Mouse (Mus musculus) myocyte (in vitro differentiated cells): Measurements from ENCODE around the gene Pkp3.

Source experiments
- E2F4 ChIP-seq: IDR thresholded peaks from one replicate; pipeline ENCODE4 v1.6.1; 2011; ENCODE audit warnings: mild to moderate bottlenecking, control low read depth, moderate library complexity; ENCODE audit not compliant: insufficient read depth
- MAX ChIP-seq: IDR thresholded peaks from one replicate; pipeline ENCODE4 v1.6.1; 2011; ENCODE audit warnings: low read depth, mild to moderate bottlenecking, control low read depth
- MYOD1 ChIP-seq, 3 experiments: IDR thresholded peaks; one replicate each; pipeline ENCODE4 v1.6.1; 2011; ENCODE audit warnings: control low read depth in 2 of 3, low read depth in 2 of 3, mild to moderate bottlenecking in 2 of 3, moderate library complexity in 1 of 3; ENCODE audit not compliant: insufficient read length in 2 of 3, control insufficient read depth in 1 of 3
- MYOG ChIP-seq, 3 experiments: IDR thresholded peaks; one replicate each; pipeline ENCODE4 v1.6.1; 2011; ENCODE audit warnings: control low read depth in 2 of 3, low read depth in 2 of 3, mild to moderate bottlenecking in 2 of 3; ENCODE audit not compliant: insufficient read length in 2 of 3, control insufficient read depth in 1 of 3, insufficient read depth in 1 of 3
- POLR2A ChIP-seq: IDR thresholded peaks from one replicate; pipeline ENCODE4 v1.6.1; 2011; ENCODE audit warnings: low read depth, mild to moderate bottlenecking, control low read depth, moderate library complexity; ENCODE audit not compliant: insufficient read length
- POLR2AphosphoS2 ChIP-seq: IDR thresholded peaks from one replicate; pipeline ENCODE4 v1.6.1; 2011; ENCODE audit warnings: low read depth, control low read depth; ENCODE audit not compliant: insufficient read length
- REST ChIP-seq: IDR thresholded peaks from one replicate; pipeline ENCODE4 v1.6.1; 2011; ENCODE audit warnings: mild to moderate bottlenecking, control low read depth, moderate library complexity; ENCODE audit not compliant: insufficient read depth, insufficient read length
- SRF ChIP-seq: IDR thresholded peaks from one replicate; pipeline ENCODE4 v1.6.1; 2011; ENCODE audit warnings: low read depth; ENCODE audit not compliant: control insufficient read depth, insufficient read length
- TCF12 ChIP-seq: IDR thresholded peaks from one replicate; pipeline ENCODE4 v1.6.1; 2011; ENCODE audit warnings: mild to moderate bottlenecking, control low read depth; ENCODE audit not compliant: poor library complexity, insufficient read depth, severe bottlenecking
- TCF3 ChIP-seq: IDR thresholded peaks from one replicate; pipeline ENCODE4 v1.6.1; 2011; ENCODE audit warnings: low read depth, control low read depth; ENCODE audit not compliant: insufficient read length
- USF1 ChIP-seq: IDR thresholded peaks from one replicate; pipeline ENCODE4 v1.6.1; 2011; ENCODE audit warnings: low read depth, mild to moderate bottlenecking, control low read depth, moderate library complexity

GRCm38 (mm10) chr7:141049326-141049725 lies 28.7 kb upstream of the Pkp3 start:
- TF ChIP-seq POLR2A = no peak
- TF ChIP-seq USF1 = no peak
- no peak for TF ChIP-seq MAX
- no peak for TF ChIP-seq E2F4
- TF ChIP-seq REST = no peak
- TF ChIP-seq TCF12 = no peak
- TF ChIP-seq SRF = no peak
- TF ChIP-seq MYOD1 (IDR thresholded peaks at IDR 0.05; ENCODE audit: control insufficient read depth in 1 of 3, insufficient read length in 2 of 3, low read depth in 2 of 3) = no peak
- no peak for TF ChIP-seq POLR2AphosphoS2
- TF ChIP-seq TCF3 = no peak
- no peak for TF ChIP-seq MYOG (IDR thresholded peaks at IDR 0.05; ENCODE audit: control insufficient read depth in 1 of 3, insufficient read depth in 1 of 3, insufficient read length in 2 of 3, low read depth in 2 of 3)
